Mouse (Mus musculus) liver, postnatal 0 days (tissue): Measurements from ENCODE around the gene Pax6. TPM values are rescaled to one million over a fixed set of nuclear protein-coding genes. Genes with fewer than 3 reads are reported as not detected.

Experiments used
- ATAC-seq: fragments of 200-750 bp; cut with Nextera tagmentation; 2 replicates; pipeline ENCODE4 v1.8.0; 2017; ENCODE audit warnings: mild to moderate bottlenecking, moderate library complexity
- DNase-seq: peaks from one replicate; pipeline ENCODE4 v3.0.0-alpha.2; 2016
- H3K27ac ChIP-seq: fragments of 300-500 bp; sonication (generic); 2 replicates; pipeline ENCODE4 v1.5.1; 2014; ENCODE audit warnings: antibody characterized with exemption, moderate library complexity, mild to moderate bottlenecking, low read depth
- H3K27me3 ChIP-seq: fragments of 300-500 bp; sonication (generic); 2 replicates; pipeline ENCODE4 v1.6.1; 2014; ENCODE audit warnings: low read length, control low read depth, mixed read lengths; ENCODE audit not compliant: insufficient read depth
- H3K36me3 ChIP-seq: fragments of 300-500 bp; sonication (generic); replicated peaks from 2 replicates; pipeline ENCODE4 v1.6.1; 2014; ENCODE audit warnings: mild to moderate bottlenecking, control low read depth, low read length, moderate library complexity, mixed read lengths; ENCODE audit not compliant: insufficient read depth
- H3K4me1 ChIP-seq: fragments of 300-500 bp; sonication (generic); 2 replicates; pipeline ENCODE4 v1.6.1; 2014; ENCODE audit warnings: antibody characterized with exemption, mild to moderate bottlenecking, control low read depth; ENCODE audit not compliant: insufficient read depth
- H3K4me2 ChIP-seq: fragments of 300-500 bp; sonication (generic); 2 replicates; pipeline ENCODE4 v1.6.1; 2014; ENCODE audit warnings: low read depth, mild to moderate bottlenecking, low read length, moderate library complexity, mixed read lengths
- H3K4me3 ChIP-seq: fragments of 300-500 bp; sonication (generic); 2 replicates; pipeline ENCODE4 v1.5.1; 2014; ENCODE audit warnings: low read depth, low read length
- H3K9ac ChIP-seq: fragments of 300-500 bp; sonication (generic); replicated peaks from 2 replicates; pipeline ENCODE4 v1.6.1; 2014; ENCODE audit warnings: mild to moderate bottlenecking, moderate library complexity
- H3K9me3 ChIP-seq: fragments of 300-500 bp; sonication (generic); 2 replicates; pipeline ENCODE4 v1.6.1; 2016; ENCODE audit warnings: mild to moderate bottlenecking, control low read depth, low read length, mixed read lengths
- CTCF ChIP-seq: sonication (generic); IDR thresholded peaks from 2 replicates; pipeline ENCODE4 v1.5.1; 2016; ENCODE audit warnings: antibody characterized with exemption, low read depth
- EP300 ChIP-seq: IDR thresholded peaks from 2 replicates; pipeline ENCODE4 v1.6.1; 2016; ENCODE audit warnings: antibody characterized with exemption, low read depth, mild to moderate bottlenecking
- WGBS: fragments of 180-500 bp; shearing (Covaris S2); extraction: QIAGEN DNeasy Blood & Tissue Kit; methylation state at CpG from one replicate; pipeline ENCODE4 v1.1.7; 2014; ENCODE audit not compliant: insufficient replicate concordance; 5-methylcytosine and 5-hydroxymethylcytosine counted together
- polyA plus RNA-seq: library from polyadenylated mRNA; unstranded; fragments of >200 nt; fragmentation: Nextera tagmentation; extraction: Ambion mirVana; gene quantifications from 2 replicates; pipeline ENCODE4 v1.2.1, GENCODE M21; 2015

The Pax6 gene
- polyA plus RNA-seq, 1 experiment from 2014 or later = not detected

DNA sequence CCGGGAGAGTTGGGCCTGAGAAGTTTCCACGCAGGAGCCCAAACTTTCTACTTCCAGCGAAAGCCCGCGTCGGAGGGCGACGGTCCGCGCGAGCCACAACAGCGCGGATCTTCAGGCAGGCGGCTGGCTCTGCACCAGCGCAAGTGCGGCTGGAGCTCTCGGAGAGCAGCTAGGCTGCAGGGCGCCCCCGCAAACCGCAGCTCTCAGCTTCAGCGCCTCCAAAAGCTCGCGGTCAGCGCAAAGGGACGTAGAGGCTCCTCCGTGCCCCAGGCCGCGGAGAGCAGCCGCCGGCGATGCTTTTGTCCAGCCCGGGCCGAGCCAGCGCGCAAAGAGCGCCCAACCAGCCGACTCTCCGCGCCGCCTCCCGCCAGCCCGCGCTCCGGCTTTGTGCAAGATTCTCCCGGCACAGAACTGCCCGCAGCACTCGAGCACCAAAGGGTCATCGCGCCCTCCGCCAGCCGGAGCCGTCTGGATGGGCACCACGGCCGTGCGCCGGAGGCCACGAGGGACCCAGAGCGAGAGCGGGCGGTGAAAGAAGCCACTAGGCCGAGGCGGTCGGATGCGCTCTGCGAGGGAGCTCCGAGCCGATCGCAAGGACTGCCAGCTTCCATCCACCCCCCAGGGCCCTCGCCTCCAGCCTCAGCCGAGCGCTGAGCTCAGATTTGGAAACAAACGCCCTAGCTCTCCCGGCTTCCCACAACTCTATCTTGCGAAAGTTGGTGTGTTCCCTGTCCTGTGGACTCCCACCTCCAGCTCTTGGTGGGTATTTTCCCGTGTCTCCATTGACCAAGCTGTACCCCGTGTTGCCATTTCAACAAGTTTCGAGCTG lies 7.6 kb downstream of the Pax6 start:
- peak overlapping the region; percentile 43 for H3K4me3 ChIP-seq

DNA sequence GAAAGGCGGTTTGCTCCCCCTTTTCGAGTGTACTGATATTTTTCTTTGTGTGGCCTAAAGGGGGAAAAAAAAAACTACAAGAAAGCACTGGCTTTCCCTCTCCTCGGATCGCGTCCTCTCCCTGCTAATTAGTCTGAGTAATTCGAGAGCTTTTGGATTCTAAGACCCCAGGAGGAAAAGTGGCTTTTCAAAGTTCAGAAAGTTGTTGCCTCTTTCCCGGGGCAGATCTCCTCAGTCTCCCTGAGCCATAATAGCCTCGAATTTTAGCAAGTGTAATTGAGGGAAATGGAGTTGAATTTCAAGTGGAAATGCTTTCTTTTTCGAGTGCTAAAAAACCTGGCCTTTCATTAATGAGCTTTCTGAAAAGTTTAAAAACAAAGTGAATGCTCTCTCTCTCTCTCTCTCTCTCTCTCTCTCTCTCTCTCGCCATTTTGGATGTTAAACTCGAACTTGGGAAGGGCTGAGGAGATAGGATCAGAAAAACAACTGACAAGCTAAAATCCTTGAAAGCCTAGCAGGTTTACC lies 8.3 kb downstream of the Pax6 start:
- Histone ChIP-seq H3K4me2 (no peak overlapping the region), H3K36me3 (no peaks in the 10 kb centered on the region), H3K27me3 (peaks cover 97% of the 10 kb centered on the region), H3K27ac (no peak overlapping the region), H3K4me1 (peaks cover 22% of the 10 kb centered on the region), H3K4me3 (no peak overlapping the region), H3K9ac (no peak overlapping the region), H3K9me3 (no peaks in the 10 kb centered on the region)
- TF ChIP-seq CTCF = no peak
- no peak for TF ChIP-seq EP300
- no peak for DNase-seq
- whole genome bisulfite sequencing = 1% methylated on average over 11 of the region's 11 CpGs
- no peak for ATAC-seq

More for the DNA sequence above, 7.6 kb downstream of the Pax6 start:
- ATAC-seq = no peak
- under 1% methylated on average over 76 of the region's 77 CpGs for WGBS
- DNase-seq = peak; percentile 26
- Histone ChIP-seq H3K9me3 (no peaks in the 10 kb centered on the region), H3K27me3 (peaks cover 97% of the 10 kb centered on the region), H3K27ac (no peak overlapping the region), H3K36me3 (no peaks in the 10 kb centered on the region), H3K4me1 (peaks cover 21% of the 10 kb centered on the region), H3K9ac (no peak overlapping the region), H3K4me2 (peak overlapping the region; percentile 74)
- TF ChIP-seq EP300 = no peak
- no peak for TF ChIP-seq CTCF

DNA sequence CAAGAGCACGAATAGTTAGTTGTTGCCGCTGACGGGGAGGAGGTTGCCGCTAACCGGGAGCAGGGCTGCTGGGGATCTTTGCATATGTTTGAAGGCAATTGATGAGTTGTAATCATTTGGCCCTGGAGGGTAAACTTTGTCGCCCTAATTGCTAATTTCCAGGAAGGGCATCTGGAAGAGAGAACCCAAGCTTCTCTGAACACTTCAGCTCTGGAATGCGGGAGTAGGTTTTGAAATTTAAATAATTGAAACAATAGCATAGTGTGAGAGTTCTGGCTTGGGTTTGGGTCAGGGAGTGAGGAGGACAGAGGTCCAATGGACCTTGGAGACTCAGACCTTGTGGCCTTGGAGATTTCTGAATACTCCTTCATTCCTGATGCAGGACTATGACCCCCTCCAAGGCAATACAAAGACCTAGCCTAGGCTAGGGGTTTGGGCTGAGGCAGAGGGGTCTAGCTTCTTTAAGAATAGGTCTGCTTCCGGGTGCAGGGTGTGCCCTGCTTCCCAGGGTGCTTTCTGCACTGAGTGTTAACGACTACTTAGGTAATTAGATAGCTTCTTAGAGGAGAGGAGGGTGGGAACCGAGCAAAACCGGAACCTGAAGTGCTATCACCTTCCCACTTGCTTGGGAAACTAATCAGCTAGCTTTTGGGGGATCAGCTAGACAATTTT lies 8.9 kb downstream of the Pax6 start:
- Histone ChIP-seq H3K27me3 (peaks cover 97% of the 10 kb centered on the region), H3K4me2 (no peak overlapping the region), H3K4me1 (peaks cover 21% of the 10 kb centered on the region), H3K9ac (no peak overlapping the region), H3K27ac (no peak overlapping the region), H3K36me3 (no peaks in the 10 kb centered on the region), H3K9me3 (no peaks in the 10 kb centered on the region), H3K4me3 (no peak overlapping the region)
- WGBS = 2% methylated on average over 11 of the region's 11 CpGs
- no peak for ATAC-seq
- peak; percentile 9 for DNase-seq
- TF ChIP-seq CTCF = no peak
- no peak for TF ChIP-seq EP300

DNA sequence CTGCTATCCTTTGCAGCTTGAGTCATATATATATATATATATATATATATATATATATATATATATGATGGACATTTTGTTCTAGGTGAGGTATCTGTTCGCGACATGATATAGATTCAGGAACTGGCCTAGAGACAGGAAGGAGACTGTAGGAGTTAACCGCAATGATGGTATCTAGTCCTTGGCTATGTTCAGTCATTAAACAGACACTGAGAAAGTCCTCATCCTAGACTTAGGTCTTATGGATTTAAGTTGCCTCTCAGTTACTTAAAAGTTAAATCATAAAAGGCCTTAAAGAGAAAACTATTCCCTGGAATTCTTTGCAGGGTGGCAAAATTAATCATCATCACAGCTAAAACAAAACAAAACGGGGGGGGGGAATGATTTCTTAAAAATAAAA lies 9.6 kb downstream of the Pax6 start:
- no peaks in the 10 kb centered on the region for H3K36me3 ChIP-seq
- H3K4me2 ChIP-seq = no peak overlapping the region
- ATAC-seq = no peak
- H3K9me3 ChIP-seq = no peaks in the 10 kb centered on the region
- no peak overlapping the region for H3K9ac ChIP-seq
- no peak overlapping the region for H3K27ac ChIP-seq
- H3K27me3 ChIP-seq = peaks cover 97% of the 10 kb centered on the region
- peaks cover 21% of the 10 kb centered on the region for H3K4me1 ChIP-seq
- TF ChIP-seq EP300 (no peak), CTCF (no peak)
- no peak for DNase-seq
- 9% methylated on average over 4 of the region's 4 CpGs for WGBS
- H3K4me3 ChIP-seq = no peak overlapping the region

DNA sequence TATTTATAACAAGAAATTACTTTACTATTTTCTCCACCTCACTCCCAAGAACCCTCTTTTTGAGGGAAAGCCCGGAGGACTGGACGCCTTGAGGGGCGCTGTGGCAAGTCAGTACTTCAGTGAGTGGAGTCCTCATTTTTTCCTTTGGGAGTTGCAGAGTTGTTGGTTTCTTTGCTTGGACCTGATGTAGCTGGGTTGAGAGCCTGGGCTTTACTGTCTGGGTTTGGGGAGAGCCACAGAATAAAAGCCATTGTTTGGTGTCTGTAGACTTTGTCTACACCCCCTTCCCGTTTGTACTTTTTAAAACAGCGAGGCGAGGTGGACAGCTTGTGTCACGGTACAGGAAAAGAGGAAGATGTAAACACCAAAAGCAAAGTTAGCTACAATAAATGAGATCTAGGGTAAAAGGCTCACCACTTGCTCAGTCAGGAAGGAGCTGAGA lies 10.2 kb downstream of the Pax6 start:
- DNase-seq (peak; percentile 9), ATAC-seq (no peak)
- TF ChIP-seq CTCF = no peak
- TF ChIP-seq EP300 = no peak
- H3K27me3 ChIP-seq = peaks cover 96% of the 10 kb centered on the region
- no peak overlapping the region for H3K4me3 ChIP-seq
- 1% methylated on average over 7 of the region's 7 CpGs for WGBS
- no peak overlapping the region for H3K27ac ChIP-seq
- H3K9me3 ChIP-seq = no peaks in the 10 kb centered on the region
- no peak overlapping the region for H3K4me2 ChIP-seq
- H3K4me1 ChIP-seq = peaks cover 19% of the 10 kb centered on the region
- no peaks in the 10 kb centered on the region for H3K36me3 ChIP-seq
- H3K9ac ChIP-seq = no peak overlapping the region

DNA sequence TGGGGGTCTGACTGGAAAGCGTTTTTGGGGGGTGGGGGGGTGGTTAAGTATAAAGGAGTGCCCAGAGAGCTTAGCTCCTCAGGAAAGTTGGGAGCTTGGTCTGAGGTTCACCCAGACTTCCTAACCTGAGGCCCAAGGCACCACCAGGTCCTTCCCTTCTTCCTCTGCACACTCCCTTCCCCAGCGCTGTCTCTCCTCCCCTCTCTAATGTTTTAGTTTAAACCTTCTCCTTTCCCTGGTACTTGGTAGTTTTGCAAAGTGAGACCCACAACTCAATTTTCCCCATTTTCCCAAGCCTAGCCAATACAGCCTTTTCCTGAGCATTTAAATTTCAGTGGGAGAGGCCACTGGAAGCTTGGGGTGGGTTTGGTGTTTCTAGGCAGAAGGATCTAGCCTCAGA lies 10.6 kb downstream of the Pax6 start:
- DNase-seq (no peak), ATAC-seq (no peak)
- no peak overlapping the region for H3K4me3 ChIP-seq
- no peak for TF ChIP-seq EP300
- TF ChIP-seq CTCF = no peak
- WGBS = 2% methylated on average over 2 of the region's 2 CpGs
- no peak overlapping the region for H3K9ac ChIP-seq
- H3K4me2 ChIP-seq = no peak overlapping the region
- no peak overlapping the region for H3K27ac ChIP-seq
- H3K36me3 ChIP-seq = no peaks in the 10 kb centered on the region
- H3K27me3 ChIP-seq = peaks cover 96% of the 10 kb centered on the region
- H3K4me1 ChIP-seq = peaks cover 16% of the 10 kb centered on the region
- H3K9me3 ChIP-seq = no peaks in the 10 kb centered on the region
